Mouse (Mus musculus) frontal cortex, postnatal 36 days (tissue): ENCODE results near the gene Tpd52l1.
A peak's percentile ranks its signal among the peaks of the same experiment; 100 is the strongest.

Experiments
- DNase-seq, 2 experiments: peaks; one replicate each; pipeline ENCODE4 v3.0.0; 2022; ENCODE audit warnings: low spot score in 2 of 2

Gene Tpd52l1

DNA sequence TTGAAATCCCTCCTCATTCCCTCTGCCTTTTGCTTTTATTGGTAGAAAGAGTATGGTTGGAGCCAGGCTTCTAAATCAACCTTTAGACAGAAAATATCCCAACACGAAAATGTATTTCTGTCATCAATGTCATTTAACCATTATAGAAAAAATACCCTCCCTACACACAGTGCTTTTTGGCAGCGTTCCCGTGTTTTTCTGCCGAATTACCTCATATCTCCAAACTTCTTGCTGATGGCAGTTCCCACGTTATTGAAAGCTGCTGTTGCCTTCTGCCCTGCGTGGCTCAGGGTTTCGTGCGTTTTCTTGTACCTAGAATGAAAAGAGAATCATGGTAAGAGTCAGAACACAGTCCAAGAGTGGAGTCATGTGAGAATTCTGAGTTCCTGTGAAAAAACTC lies 99.4 kb downstream of the Tpd52l1 start:
- DNase-seq = no peak

DNA sequence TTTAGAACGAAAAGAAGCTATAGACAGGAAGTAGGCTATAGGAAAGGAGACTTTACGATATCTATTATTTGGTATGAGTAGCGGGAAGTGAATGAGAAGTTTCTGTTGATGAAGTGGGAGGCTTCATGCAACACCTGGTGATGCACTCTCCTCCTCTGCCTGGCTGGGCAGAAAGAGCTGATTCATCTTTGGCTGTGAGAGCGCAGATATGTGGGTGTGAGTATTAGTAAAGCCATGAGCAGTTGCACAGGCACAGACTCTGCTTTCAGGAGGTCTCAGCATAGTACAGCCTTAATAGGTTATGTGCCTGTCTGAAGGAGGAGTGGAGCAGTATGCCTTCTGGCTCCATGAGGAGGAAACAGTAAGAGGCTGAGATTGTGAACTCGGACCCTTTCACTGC lies 109.3 kb downstream of the Tpd52l1 start:
- peak in 1 of 2 experiments; percentile 10 for DNase-seq

- DNase-seq = no peak
These were observed 114.5 kb downstream of the Tpd52l1 start for GRCm38 (mm10) chr10:31331225-31331775.

- no peak for DNase-seq
These were observed 115.3 kb downstream of the Tpd52l1 start for GRCm38 (mm10) chr10:31330286-31330962.

GRCm38 (mm10) chr10:31329436-31329835 lies 116.3 kb downstream of the Tpd52l1 start:
- DNase-seq = no peak

DNA sequence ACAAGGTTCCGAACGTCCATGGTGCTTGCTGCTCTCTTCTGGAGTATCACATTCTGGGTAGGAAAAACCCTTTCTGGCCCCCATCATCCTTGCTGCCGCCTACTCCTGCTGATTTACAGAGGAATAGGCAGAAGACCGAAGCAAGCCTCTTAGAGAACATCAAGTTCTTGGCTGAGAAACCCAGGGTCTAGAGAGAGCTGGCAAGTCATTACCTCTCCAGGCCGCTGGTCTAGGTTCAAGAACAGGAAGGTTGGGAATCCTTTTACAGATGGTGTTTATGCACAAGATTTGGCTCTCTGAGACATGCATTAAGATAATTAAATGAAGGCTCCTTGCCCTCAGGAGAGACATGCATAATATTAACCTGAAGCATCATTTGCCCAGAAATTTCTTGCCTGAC lies 127.3 kb downstream of the Tpd52l1 start:
- no peak for DNase-seq

DNA sequence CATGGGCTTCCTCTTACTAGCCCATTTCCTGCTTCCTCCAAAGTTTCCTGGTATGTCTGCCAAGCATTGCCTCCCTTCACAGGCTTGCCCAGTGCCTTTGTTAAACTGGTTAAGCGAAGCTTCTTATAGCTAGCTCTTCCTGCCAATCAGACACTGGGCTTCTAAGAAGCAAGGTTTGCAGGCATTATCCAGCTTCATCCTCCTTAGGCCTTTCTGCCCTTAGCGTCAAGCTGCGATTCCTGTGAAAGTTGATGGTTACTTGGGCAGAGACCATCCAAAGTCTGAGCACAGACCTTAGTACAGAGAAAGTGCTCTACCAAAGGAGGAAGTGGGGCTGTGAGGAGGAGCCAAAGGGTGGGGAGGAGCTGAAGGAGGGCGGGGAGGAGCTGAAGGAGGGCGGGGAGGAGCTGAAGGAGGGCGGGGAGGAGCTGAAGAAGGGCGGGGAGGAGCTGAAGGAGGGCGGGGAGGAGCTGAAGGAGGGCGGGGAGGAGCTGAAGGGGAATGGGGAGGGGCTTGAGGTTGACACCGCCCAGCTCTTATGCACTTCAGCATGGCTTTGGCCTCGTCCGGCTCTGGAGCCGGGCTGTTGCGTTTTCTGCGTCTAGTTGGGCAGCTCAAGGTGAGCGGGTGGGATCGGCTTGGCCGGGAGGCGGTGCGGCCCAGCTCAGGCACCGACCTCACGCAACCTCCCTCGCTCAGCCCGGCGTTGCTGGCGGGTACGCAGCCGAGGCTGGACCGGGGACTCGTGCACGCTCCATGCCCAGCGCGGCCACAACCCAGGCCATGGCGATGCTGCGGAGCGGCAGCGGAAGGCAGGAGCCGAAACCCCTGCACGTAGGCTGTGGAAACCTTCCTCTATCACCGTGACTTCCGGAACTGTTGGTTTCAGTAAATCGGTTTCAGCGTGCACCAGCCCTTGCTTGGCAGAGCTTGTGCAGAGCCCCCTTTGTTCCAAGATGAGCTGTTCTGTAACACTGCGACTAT lies 132.6 kb downstream of the Tpd52l1 start, which contains the start of gene Hddc2:
TSS of gene Hddc2 (plus strand) at position 519 of the 984 bp plus-strand sequence.
- peak; percentile 59 to 62 for DNase-seq

- DNase-seq = no peak
These were observed 138.6 kb downstream of the Tpd52l1 start for GRCm38 (mm10) chr10:31307024-31307598.

DNA sequence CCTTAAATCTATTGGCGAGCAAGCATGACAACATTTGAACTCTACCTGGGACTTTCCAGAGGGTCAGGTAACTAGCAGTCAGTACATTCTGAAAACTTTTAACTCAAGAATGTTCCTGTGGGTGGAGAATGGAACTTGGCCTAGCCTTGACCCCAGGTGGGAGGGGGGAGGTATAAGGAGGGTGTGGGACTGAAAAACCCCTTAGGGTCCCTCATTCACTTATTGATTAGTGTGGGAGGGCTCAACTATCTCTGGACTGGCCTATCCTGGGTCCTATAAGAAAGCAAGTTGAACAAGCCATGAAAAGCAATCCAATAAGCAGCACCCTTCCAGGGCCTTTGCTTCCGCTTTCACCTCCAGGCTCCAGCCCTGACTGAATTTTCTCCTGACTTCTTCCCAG lies 142.3 kb downstream of the Tpd52l1 start:
- DNase-seq = no peak

DNA sequence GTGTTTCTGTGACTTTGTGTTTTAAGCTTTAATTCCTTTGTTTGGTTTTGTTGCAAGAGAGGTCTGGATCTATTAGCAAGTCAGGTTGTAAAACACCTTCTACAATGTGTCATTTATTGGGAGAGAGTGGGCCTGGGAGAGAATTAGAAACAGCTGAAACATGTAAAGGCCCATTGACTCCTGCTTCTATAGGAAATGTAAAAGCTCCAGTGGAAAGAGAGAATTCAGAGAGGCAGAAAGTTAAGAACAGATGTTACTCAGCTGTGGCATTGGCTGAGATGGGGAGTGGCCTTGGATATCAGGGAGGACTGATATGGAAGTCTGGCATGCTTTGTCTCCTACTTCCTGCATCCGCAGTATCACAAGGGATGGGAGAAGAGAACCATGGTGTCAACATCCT lies 145.5 kb downstream of the Tpd52l1 start:
- no peak for DNase-seq

GRCm38 (mm10) chr10:31298921-31299574 lies 146.7 kb downstream of the Tpd52l1 start:
- peak; percentile 55 to 80 for DNase-seq

GRCm38 (mm10) chr10:31298263-31298662 lies 147.5 kb downstream of the Tpd52l1 start:
- DNase-seq = no peak

DNA sequence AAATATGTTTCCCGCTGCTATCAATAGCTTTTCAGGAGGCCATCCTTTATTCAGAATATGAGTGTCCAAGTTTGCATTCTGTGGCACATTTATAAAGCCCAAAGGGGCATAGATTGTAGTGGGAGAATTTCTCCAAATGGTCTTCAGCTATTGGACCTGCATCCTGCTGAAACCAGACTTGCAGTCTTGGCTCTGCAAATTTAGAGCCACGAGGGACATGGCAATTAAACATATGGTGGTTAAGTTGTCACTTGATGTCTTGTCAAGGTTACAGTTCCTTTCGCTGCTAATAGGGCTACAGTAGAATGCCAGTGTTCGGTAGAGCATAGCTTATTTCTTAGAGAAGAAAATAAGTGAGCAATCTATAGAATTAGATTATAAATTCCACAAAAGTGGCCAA lies 148.7 kb downstream of the Tpd52l1 start:
- no peak for DNase-seq

DNA sequence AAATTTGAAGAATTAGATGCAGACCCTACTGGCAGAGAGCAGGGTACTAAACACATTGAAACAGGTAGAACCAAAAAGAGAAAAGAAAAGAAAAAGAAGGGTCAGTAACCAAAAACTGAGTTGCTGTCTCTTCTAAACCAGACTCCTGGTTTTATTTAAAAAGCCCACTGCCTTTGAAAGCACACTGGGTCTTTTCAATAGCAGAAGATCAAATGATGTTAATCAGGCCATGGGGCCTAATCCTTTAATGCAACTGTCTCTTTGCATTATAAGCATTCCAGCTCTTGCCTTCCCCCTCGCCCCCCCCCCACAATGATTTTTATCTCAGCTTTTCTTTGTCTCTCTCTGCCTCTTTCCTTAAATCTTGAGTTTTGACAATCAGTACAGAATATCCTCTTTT lies 149.3 kb downstream of the Tpd52l1 start:
- no peak for DNase-seq

- DNase-seq = no peak
These were observed 150.1 kb downstream of the Tpd52l1 start for GRCm38 (mm10) chr10:31295705-31296104.

- no peak for DNase-seq
These were observed 156.9 kb downstream of the Tpd52l1 start for GRCm38 (mm10) chr10:31288697-31289390.

- DNase-seq = no peak
These were observed 158.0 kb downstream of the Tpd52l1 start for GRCm38 (mm10) chr10:31287787-31288186.
